Mouse (Mus musculus): ENCODE measurements around the gene Mlh3. TPM values are rescaled to one million over a fixed set of nuclear protein-coding genes. Genes with fewer than 3 reads are reported as not detected.

The Mlh3 gene
- polyA plus RNA-seq, 1 experiment: 1.4 TPM

GRCm38 (mm10) chr12:85201830-85202147, 68.6 kb downstream of the Mlh3 start:
- H3K36me3 ChIP-seq (ENCODE audit: control insufficient read depth, insufficient read depth): no peaks in the 10 kb centered on the region

DNA sequence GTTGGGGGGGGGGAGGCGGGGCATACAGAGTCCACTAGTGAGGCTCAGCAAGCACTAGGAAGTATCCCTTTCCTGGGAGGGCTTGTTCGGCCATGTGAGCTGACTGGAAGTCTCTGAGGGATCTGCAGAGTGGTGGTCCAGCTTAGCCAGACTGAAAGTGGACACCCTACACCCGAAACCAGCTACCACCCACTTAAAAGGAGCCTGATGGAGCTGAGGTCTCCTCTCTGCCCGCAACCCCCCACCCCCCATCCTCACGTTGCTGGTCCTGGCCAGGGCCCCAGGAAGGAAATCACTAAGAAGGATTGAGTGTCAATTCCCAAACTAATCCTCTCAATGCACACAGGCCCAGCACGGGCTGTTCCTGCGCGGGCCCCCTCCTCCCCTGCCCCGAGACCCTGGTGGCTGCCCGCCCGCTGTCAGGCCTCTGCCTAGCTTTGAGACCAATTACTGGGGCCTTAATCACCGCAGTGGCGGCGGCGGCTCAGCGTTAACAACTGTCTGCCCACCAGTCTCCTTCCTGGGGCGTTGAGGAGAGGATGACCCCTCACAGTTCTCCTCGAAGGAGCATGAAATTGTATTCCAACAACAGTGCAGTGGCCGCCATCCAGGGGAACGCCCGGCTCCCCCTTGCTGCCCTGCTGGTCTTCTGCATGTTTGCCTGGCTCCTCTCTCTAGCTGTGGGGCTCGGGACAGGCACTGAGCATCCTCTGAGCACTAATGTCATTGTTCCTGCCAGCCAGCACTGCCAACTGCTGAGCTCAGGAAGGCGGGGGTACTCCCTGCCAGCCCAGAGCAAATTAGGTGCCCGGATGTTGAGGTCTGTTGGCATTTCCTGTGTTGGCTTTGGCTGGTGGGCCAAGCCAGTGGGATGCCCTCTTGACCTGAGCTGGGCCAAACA, 69.2 kb downstream of the Mlh3 start:
- peak overlapping the region; percentile 2 for H3ac ChIP-seq (ENCODE audit: control insufficient read depth, insufficient read length)
- no peaks in the 10 kb centered on the region for H3K79me2 ChIP-seq (ENCODE audit: control insufficient read depth, insufficient read depth)
- H3K4me3 ChIP-seq: no peak overlapping the region
- H3K36me3 ChIP-seq (ENCODE audit: control insufficient read depth, insufficient read depth): no peaks in the 10 kb centered on the region
- no peaks in the 10 kb centered on the region for H3K27me3 ChIP-seq (ENCODE audit: control insufficient read depth, insufficient read depth, insufficient read length)
- H3K4me2 ChIP-seq (ENCODE audit: low read depth): peak overlapping the region; percentile 71
- peak; percentile 69 for TF ChIP-seq POLR2AphosphoS2 (IDR thresholded peaks at IDR 0.05; ENCODE audit: insufficient read length, low read depth)
- TF ChIP-seq USF1 (IDR thresholded peaks at IDR 0.05; ENCODE audit: low read depth): no peak
- TF ChIP-seq POLR2A (IDR thresholded peaks at IDR 0.05; ENCODE audit: insufficient read length, low read depth): peak; percentile 68
- TF ChIP-seq MYOG (IDR thresholded peaks at IDR 0.05; ENCODE audit: control insufficient read depth in 1 of 3, insufficient read depth in 1 of 3, insufficient read length in 2 of 3, low read depth in 2 of 3): peak in 1 of 3 experiments; percentile 36
- no peak for TF ChIP-seq E2F4 (IDR thresholded peaks at IDR 0.05; ENCODE audit: insufficient read depth)
- TF ChIP-seq CEBPB (IDR thresholded peaks at IDR 0.05; ENCODE audit: insufficient read depth, poor library complexity, severe bottlenecking): no peak
- TF ChIP-seq SRF (IDR thresholded peaks at IDR 0.05; ENCODE audit: control insufficient read depth, insufficient read length, low read depth): peak; percentile 65
- no peak for TF ChIP-seq MAX (IDR thresholded peaks at IDR 0.05; ENCODE audit: low read depth)
- no peak for TF ChIP-seq TCF12 (IDR thresholded peaks at IDR 0.05; ENCODE audit: insufficient read depth, poor library complexity, severe bottlenecking)
- no peak for TF ChIP-seq TCF3 (IDR thresholded peaks at IDR 0.05; ENCODE audit: insufficient read length, low read depth)
- TF ChIP-seq REST (IDR thresholded peaks at IDR 0.05; ENCODE audit: insufficient read depth, insufficient read length): no peak
- TF ChIP-seq MYOD1 (IDR thresholded peaks at IDR 0.05; ENCODE audit: control insufficient read depth in 1 of 3, insufficient read length in 2 of 3, low read depth in 2 of 3): peak in 1 of 3 experiments; percentile 67

More at GRCm38 (mm10) chr12:85201830-85202147, 68.6 kb downstream of the Mlh3 start:
- peak overlapping the region; percentile 65 for H3K4me2 ChIP-seq (ENCODE audit: low read depth)
- H3K79me2 ChIP-seq (ENCODE audit: control insufficient read depth, insufficient read depth): no peaks in the 10 kb centered on the region
- no peak overlapping the region for H3K4me3 ChIP-seq
- H3K27me3 ChIP-seq (ENCODE audit: control insufficient read depth, insufficient read depth, insufficient read length): no peaks in the 10 kb centered on the region
- H3ac ChIP-seq (ENCODE audit: control insufficient read depth, insufficient read length): no peak overlapping the region
- TF ChIP-seq E2F4 (IDR thresholded peaks at IDR 0.05; ENCODE audit: insufficient read depth) (no peak), USF1 (IDR thresholded peaks at IDR 0.05; ENCODE audit: low read depth) (no peak), TCF12 (IDR thresholded peaks at IDR 0.05; ENCODE audit: insufficient read depth, poor library complexity, severe bottlenecking) (no peak), POLR2A (IDR thresholded peaks at IDR 0.05; ENCODE audit: insufficient read length, low read depth) (no peak), CEBPB (IDR thresholded peaks at IDR 0.05; ENCODE audit: insufficient read depth, poor library complexity, severe bottlenecking) (no peak), POLR2AphosphoS2 (IDR thresholded peaks at IDR 0.05; ENCODE audit: insufficient read length, low read depth) (no peak)

- H3ac ChIP-seq (ENCODE audit: control insufficient read depth, insufficient read length): no peak overlapping the region
- no peaks in the 10 kb centered on the region for H3K79me2 ChIP-seq (ENCODE audit: control insufficient read depth, insufficient read depth)
- TF ChIP-seq MAX (IDR thresholded peaks at IDR 0.05; ENCODE audit: low read depth): no peak
- TF ChIP-seq MYOD1 (IDR thresholded peaks at IDR 0.05; ENCODE audit: control insufficient read depth in 1 of 3, insufficient read length in 2 of 3, low read depth in 2 of 3): no peak
- TF ChIP-seq SRF (IDR thresholded peaks at IDR 0.05; ENCODE audit: control insufficient read depth, insufficient read length, low read depth): no peak
- no peak for TF ChIP-seq E2F4 (IDR thresholded peaks at IDR 0.05; ENCODE audit: insufficient read depth)
- no peak for TF ChIP-seq CEBPB (IDR thresholded peaks at IDR 0.05; ENCODE audit: insufficient read depth, poor library complexity, severe bottlenecking)
- H3K36me3 ChIP-seq (ENCODE audit: control insufficient read depth, insufficient read depth): no peaks in the 10 kb centered on the region
- H3K4me3 ChIP-seq: no peak overlapping the region
- H3K27me3 ChIP-seq (ENCODE audit: control insufficient read depth, insufficient read depth, insufficient read length): no peaks in the 10 kb centered on the region
- H3K4me2 ChIP-seq (ENCODE audit: low read depth): no peak overlapping the region
These were observed 70.4 kb downstream of the Mlh3 start for GRCm38 (mm10) chr12:85199954-85200353.

DNA sequence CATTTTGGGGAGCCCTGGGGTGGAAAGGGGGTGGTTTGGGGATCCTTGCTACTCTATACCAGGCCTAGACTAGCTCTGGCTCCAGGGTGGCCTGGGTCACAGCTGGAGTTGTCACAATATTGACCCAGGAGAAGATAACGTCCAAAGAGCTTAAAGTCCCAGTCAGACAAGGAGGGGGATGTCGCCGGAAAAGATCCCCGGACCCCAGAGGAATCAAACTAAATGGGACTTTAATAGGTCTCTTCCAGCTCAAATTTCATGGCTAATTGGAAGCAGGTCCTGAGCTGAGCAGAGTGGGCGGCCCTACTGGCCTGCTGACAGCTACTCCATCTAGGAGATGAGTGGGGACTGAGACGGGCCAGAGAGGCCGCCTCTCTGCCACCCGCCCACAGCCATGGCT, 72.5 kb downstream of the Mlh3 start:
- Histone ChIP-seq H3K27me3 (ENCODE audit: control insufficient read depth, insufficient read depth, insufficient read length) (no peaks in the 10 kb centered on the region), H3K79me2 (ENCODE audit: control insufficient read depth, insufficient read depth) (no peaks in the 10 kb centered on the region), H3K4me3 (no peak overlapping the region), H3ac (ENCODE audit: control insufficient read depth, insufficient read length) (no peak overlapping the region), H3K4me2 (ENCODE audit: low read depth) (no peak overlapping the region), H3K36me3 (ENCODE audit: control insufficient read depth, insufficient read depth) (no peaks in the 10 kb centered on the region)
- no peak for TF ChIP-seq SRF (IDR thresholded peaks at IDR 0.05; ENCODE audit: control insufficient read depth, insufficient read length, low read depth)
- no peak for TF ChIP-seq USF1 (IDR thresholded peaks at IDR 0.05; ENCODE audit: low read depth)
- no peak for TF ChIP-seq MYOG (IDR thresholded peaks at IDR 0.05; ENCODE audit: control insufficient read depth in 1 of 3, insufficient read depth in 1 of 3, insufficient read length in 2 of 3, low read depth in 2 of 3)
- TF ChIP-seq CEBPB (IDR thresholded peaks at IDR 0.05; ENCODE audit: insufficient read depth, poor library complexity, severe bottlenecking): no peak
- TF ChIP-seq E2F4 (IDR thresholded peaks at IDR 0.05; ENCODE audit: insufficient read depth): no peak
- no peak for TF ChIP-seq POLR2A (IDR thresholded peaks at IDR 0.05; ENCODE audit: insufficient read length, low read depth)
- TF ChIP-seq REST (IDR thresholded peaks at IDR 0.05; ENCODE audit: insufficient read depth, insufficient read length): no peak
- TF ChIP-seq TCF3 (IDR thresholded peaks at IDR 0.05; ENCODE audit: insufficient read length, low read depth): no peak
- TF ChIP-seq POLR2AphosphoS2 (IDR thresholded peaks at IDR 0.05; ENCODE audit: insufficient read length, low read depth): no peak
- TF ChIP-seq MAX (IDR thresholded peaks at IDR 0.05; ENCODE audit: low read depth): no peak
- TF ChIP-seq MYOD1 (IDR thresholded peaks at IDR 0.05; ENCODE audit: control insufficient read depth in 1 of 3, insufficient read length in 2 of 3, low read depth in 2 of 3): no peak
- no peak for TF ChIP-seq TCF12 (IDR thresholded peaks at IDR 0.05; ENCODE audit: insufficient read depth, poor library complexity, severe bottlenecking)

- Histone ChIP-seq H3K36me3 (ENCODE audit: control insufficient read depth, insufficient read depth) (no peaks in the 10 kb centered on the region), H3K79me2 (ENCODE audit: control insufficient read depth, insufficient read depth) (no peaks in the 10 kb centered on the region), H3K4me3 (no peak overlapping the region), H3ac (ENCODE audit: control insufficient read depth, insufficient read length) (no peak overlapping the region), H3K4me2 (ENCODE audit: low read depth) (no peak overlapping the region), H3K27me3 (ENCODE audit: control insufficient read depth, insufficient read depth, insufficient read length) (no peaks in the 10 kb centered on the region)
- TF ChIP-seq MYOG (IDR thresholded peaks at IDR 0.05; ENCODE audit: control insufficient read depth in 1 of 3, insufficient read depth in 1 of 3, insufficient read length in 2 of 3, low read depth in 2 of 3) (no peak), TCF12 (IDR thresholded peaks at IDR 0.05; ENCODE audit: insufficient read depth, poor library complexity, severe bottlenecking) (no peak), MAX (IDR thresholded peaks at IDR 0.05; ENCODE audit: low read depth) (no peak), REST (IDR thresholded peaks at IDR 0.05; ENCODE audit: insufficient read depth, insufficient read length) (no peak), TCF3 (IDR thresholded peaks at IDR 0.05; ENCODE audit: insufficient read length, low read depth) (no peak), MYOD1 (IDR thresholded peaks at IDR 0.05; ENCODE audit: control insufficient read depth in 1 of 3, insufficient read length in 2 of 3, low read depth in 2 of 3) (no peak), SRF (IDR thresholded peaks at IDR 0.05; ENCODE audit: control insufficient read depth, insufficient read length, low read depth) (no peak), CEBPB (IDR thresholded peaks at IDR 0.05; ENCODE audit: insufficient read depth, poor library complexity, severe bottlenecking) (no peak), POLR2A (IDR thresholded peaks at IDR 0.05; ENCODE audit: insufficient read length, low read depth) (no peak), POLR2AphosphoS2 (IDR thresholded peaks at IDR 0.05; ENCODE audit: insufficient read length, low read depth) (no peak), USF1 (IDR thresholded peaks at IDR 0.05; ENCODE audit: low read depth) (no peak), E2F4 (IDR thresholded peaks at IDR 0.05; ENCODE audit: insufficient read depth) (no peak)
These were observed 73.0 kb downstream of the Mlh3 start for GRCm38 (mm10) chr12:85197371-85197770.

All from myocyte (in vitro differentiated cells).